Mouse (Mus musculus): ENCODE measurements at regions not wholly inside any gene's neighbourhood (a gene's known extent, or its start where the extent isn't known, plus 50 kb on each side); places are given as distances from the start of the nearest gene placed in this dataset.

GRCm38 (mm10) chr17:88297520-88297919 lies 143.0 kb upstream of the Foxn2 start:
- in situ Hi-C loops (cut with MseI, MboI): no loop called here

- in situ Hi-C loops (cut with MseI, MboI): loop anchor here in 1 of 2 experiments (25.0 kb wide), 1 partner anchor 208 kb away; no protein-coding TSS in a partner anchor
These were observed 136.5 kb upstream of the Foxn2 start for GRCm38 (mm10) chr17:88303991-88304390.

- in situ Hi-C loops (cut with MseI, MboI): loop anchor here in 1 of 2 experiments (25.0 kb wide), 1 partner anchor 207 kb away; no protein-coding TSS in a partner anchor
These were observed 135.3 kb upstream of the Foxn2 start for GRCm38 (mm10) chr17:88305165-88305564.

GRCm38 (mm10) chr17:88306325-88306724 lies 134.2 kb upstream of the Foxn2 start:
- in situ Hi-C loops (cut with MseI, MboI): loop anchor here in 1 of 2 experiments (25.0 kb wide), 1 partner anchor 206 kb away; no protein-coding TSS in a partner anchor

- in situ Hi-C loops (cut with MseI, MboI): loop anchor here in 1 of 2 experiments (25.0 kb wide), 1 partner anchor 205 kb away; no protein-coding TSS in a partner anchor
These were observed 133.4 kb upstream of the Foxn2 start for GRCm38 (mm10) chr17:88307082-88307481.

- in situ Hi-C loops (cut with MseI, MboI): loop anchor here in 1 of 2 experiments (25.0 kb wide), 1 partner anchor 204 kb away; no protein-coding TSS in a partner anchor
These were observed 132.7 kb upstream of the Foxn2 start for GRCm38 (mm10) chr17:88307826-88308225.

- in situ Hi-C loops (cut with MseI, MboI): loop anchor here in 1 of 2 experiments (25.0 kb wide), 1 partner anchor 199 kb away; no protein-coding TSS in a partner anchor
These were observed 127.6 kb upstream of the Foxn2 start for GRCm38 (mm10) chr17:88312876-88313275.

- in situ Hi-C loops (cut with MseI, MboI): loop anchor here in 1 of 2 experiments (25.0 kb wide), 1 partner anchor 196 kb away; no protein-coding TSS in a partner anchor
These were observed 124.1 kb upstream of the Foxn2 start for GRCm38 (mm10) chr17:88316213-88316967.

- in situ Hi-C loops (cut with MseI, MboI): loop anchor here in 1 of 2 experiments (25.0 kb wide), 1 partner anchor 195 kb away; no protein-coding TSS in a partner anchor
These were observed 123.2 kb upstream of the Foxn2 start for GRCm38 (mm10) chr17:88317311-88317710.

- in situ Hi-C loops (cut with MseI, MboI): loop anchor here in 1 of 2 experiments (25.0 kb wide), 1 partner anchor 194 kb away; no protein-coding TSS in a partner anchor
These were observed 122.7 kb upstream of the Foxn2 start for GRCm38 (mm10) chr17:88317806-88318205.

GRCm38 (mm10) chr17:88318207-88318791 lies 122.2 kb upstream of the Foxn2 start:
- in situ Hi-C loops (cut with MseI, MboI): loop anchor here in 1 of 2 experiments (25.0 kb wide), 1 partner anchor 194 kb away; no protein-coding TSS in a partner anchor

- in situ Hi-C loops (cut with MseI, MboI): loop anchor here in 1 of 2 experiments (25.0 kb wide), 1 partner anchor 193 kb away; no protein-coding TSS in a partner anchor
These were observed 121.6 kb upstream of the Foxn2 start for GRCm38 (mm10) chr17:88318936-88319335.

- in situ Hi-C loops (cut with MseI, MboI): loop anchor here in 1 of 2 experiments (25.0 kb wide), 1 partner anchor 192 kb away; no protein-coding TSS in a partner anchor
These were observed 119.8 kb upstream of the Foxn2 start for GRCm38 (mm10) chr17:88320686-88321085.

- in situ Hi-C loops (cut with MseI, MboI): no loop called here
These were observed 115.1 kb upstream of the Foxn2 start for GRCm38 (mm10) chr17:88325326-88325909.

- in situ Hi-C loops (cut with MseI, MboI): no loop called here
These were observed 114.4 kb upstream of the Foxn2 start for GRCm38 (mm10) chr17:88325910-88326739.

GRCm38 (mm10) chr17:88326740-88327123 lies 113.8 kb upstream of the Foxn2 start:
- in situ Hi-C loops (cut with MseI, MboI): no loop called here

GRCm38 (mm10) chr17:88327791-88328190 lies 112.7 kb upstream of the Foxn2 start:
- in situ Hi-C loops (cut with MseI, MboI): no loop called here

GRCm38 (mm10) chr17:88328807-88329206 lies 111.7 kb upstream of the Foxn2 start:
- in situ Hi-C loops (cut with MseI, MboI): no loop called here

- in situ Hi-C loops (cut with MseI, MboI): no loop called here
These were observed 110.8 kb upstream of the Foxn2 start for GRCm38 (mm10) chr17:88329715-88330114.

GRCm38 (mm10) chr17:88330129-88330528 lies 110.4 kb upstream of the Foxn2 start:
- in situ Hi-C loops (cut with MseI, MboI): no loop called here

- in situ Hi-C loops (cut with MseI, MboI): no loop called here
These were observed 106.7 kb upstream of the Foxn2 start for GRCm38 (mm10) chr17:88333816-88334215.

Data from mouse trophoblast stem cell (cell line).